Mouse (Mus musculus): ENCODE measurements around the gene Ddx17.

- no peak for TF ChIP-seq CTCF (IDR thresholded peaks at IDR 0.05; ENCODE audit: low read depth, low read length)
- TF ChIP-seq POLR2AphosphoS5 (IDR thresholded peaks at IDR 0.05; ENCODE audit: insufficient replicate concordance, low read depth, low read length), result no peak
- TF ChIP-seq TAL1 (conservative IDR thresholded peaks at IDR 0.05; ENCODE audit: low read depth, low read length), result no peak
- TF ChIP-seq GATA1 (IDR thresholded peaks at IDR 0.05; ENCODE audit: borderline replicate concordance, low read length), result no peak
Measured at GRCm38 (mm10) chr15:79545921-79546399, 581 bp downstream of the Ddx17 start.

Data from G1E (cell line).